Mouse (Mus musculus): Measurements from ENCODE around the gene Dvl3.

DNA sequence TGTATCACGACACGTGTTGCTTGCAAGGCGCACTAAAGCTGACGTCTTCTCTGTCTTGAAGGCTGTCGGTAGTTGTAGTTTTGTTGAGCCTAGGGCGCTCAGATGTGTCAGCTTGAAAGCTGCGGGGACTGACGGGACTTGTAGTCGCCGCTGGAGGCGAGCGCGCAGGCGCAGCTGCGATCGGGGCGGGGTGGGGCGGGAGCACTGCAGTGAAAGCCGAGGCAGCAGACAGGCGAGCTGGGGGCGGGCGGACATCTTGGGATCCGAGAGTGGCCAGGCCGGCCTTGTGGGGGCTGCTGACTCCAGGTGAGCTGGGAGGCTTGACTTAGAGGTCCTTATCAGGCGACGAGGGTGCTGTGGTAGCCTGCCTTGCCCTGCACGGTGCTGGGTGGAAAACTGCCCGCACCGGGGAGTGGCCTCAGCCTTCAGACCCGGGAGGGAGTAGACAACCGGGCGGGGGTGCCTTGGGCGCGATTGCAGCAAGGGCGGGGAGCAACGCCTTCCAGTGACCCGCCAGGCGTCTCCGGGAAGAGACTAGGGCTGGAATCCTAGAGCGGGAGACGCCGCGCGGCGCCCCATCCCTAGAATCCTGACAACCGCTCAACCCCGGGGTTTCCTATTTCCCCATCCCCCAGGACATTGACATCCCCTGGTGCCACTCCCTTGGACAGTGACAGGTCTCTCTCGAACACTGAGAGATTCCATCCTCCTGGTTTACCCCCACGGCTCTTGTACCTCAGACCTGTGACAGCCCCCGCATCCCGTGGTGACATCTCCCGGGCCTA lies 18.7 kb downstream of the Dvl3 start, which contains the start of gene Ap2m1:
- TF ChIP-seq CTCF (IDR thresholded peaks at IDR 0.05; ENCODE audit: low read depth), result no peak
- no peak for TF ChIP-seq EP300 (IDR thresholded peaks at IDR 0.05; ENCODE audit: low read depth)
